Mouse (Mus musculus) G1E (cell line): Measurements from ENCODE around the gene Tmem40.

Source experiments
- CTCF ChIP-seq: IDR thresholded peaks from 2 replicates; pipeline ENCODE4 v1.5.1; 2012; ENCODE audit warnings: low read depth, low read length, inconsistent platforms, mixed read lengths
- GATA1 ChIP-seq: IDR thresholded peaks from 2 replicates; pipeline ENCODE4 v1.6.1; 2012; ENCODE audit warnings: borderline replicate concordance, low read length, inconsistent platforms, mixed read lengths
- GATA2 ChIP-seq: IDR thresholded peaks from 2 replicates; pipeline ENCODE4 v1.6.1; 2012; ENCODE audit warnings: low read depth, low read length, inconsistent platforms, borderline replicate concordance
- POLR2AphosphoS5 ChIP-seq: IDR thresholded peaks from 2 replicates; pipeline ENCODE4 v1.6.1; 2012; ENCODE audit warnings: low read depth, low read length, inconsistent platforms; ENCODE audit not compliant: insufficient replicate concordance

- TF ChIP-seq CTCF (no peak), POLR2AphosphoS5 (no peak), GATA1 (no peak), GATA2 (no peak)
These were observed 29.9 kb upstream of the Tmem40 start for GRCm38 (mm10) chr6:115791842-115792686.
